Mouse (Mus musculus) ES-E14 (cell line): ENCODE measurements around the gene Zfp36l2. TPM values are rescaled to one million over a fixed set of nuclear protein-coding genes. Genes with fewer than 3 reads are reported as not detected.

ENCODE experiments used
- DNase-seq: peaks from one replicate; pipeline ENCODE4 v3.0.0-alpha.2; 2013; ENCODE audit warnings: low read depth, low spot score
- H3K27ac ChIP-seq: 2 replicates; pipeline ENCODE4 v1.5.1; 2012; ENCODE audit warnings: low read depth, mild to moderate bottlenecking, low read length, moderate library complexity, mixed read lengths; ENCODE audit not compliant: poor library complexity, insufficient read depth, severe bottlenecking
- H3K36me3 ChIP-seq: 2 replicates; pipeline ENCODE4 v1.6.1; 2012; ENCODE audit warnings: mild to moderate bottlenecking, low read length, moderate library complexity, mixed read lengths; ENCODE audit not compliant: control insufficient read depth, poor library complexity, insufficient read depth, severe bottlenecking
- H3K4me1 ChIP-seq, 2 experiments: fragments of 150-350 bp in 1 of 2; sonication (generic) in 1 of 2; 2 replicates each; pipeline ENCODE4 v1.6.1; 2012; ENCODE audit warnings: low read length in 2 of 2, mild to moderate bottlenecking in 1 of 2, mixed read lengths in 1 of 2; ENCODE audit not compliant: control insufficient read depth in 2 of 2, insufficient read depth in 2 of 2, poor library complexity in 1 of 2
- H3K4me3 ChIP-seq, 2 experiments: fragments of 150-350 bp in 1 of 2; sonication (generic) in 1 of 2; 2 replicates each; pipeline ENCODE4 v1.5.1; 2012; ENCODE audit warnings: low read length in 2 of 2, low read depth in 1 of 2, mild to moderate bottlenecking in 1 of 2, mixed read lengths in 1 of 2; ENCODE audit not compliant: insufficient read depth in 1 of 2, poor library complexity in 1 of 2, severe bottlenecking in 1 of 2
- H3K9ac ChIP-seq: 2 replicates; pipeline ENCODE4 v1.6.1; 2012; ENCODE audit warnings: low read depth, mild to moderate bottlenecking, low read length, mixed read lengths; ENCODE audit not compliant: poor library complexity, insufficient read depth, severe bottlenecking
- H3K9me3 ChIP-seq: fragments of 150-350 bp; sonication (generic); 2 replicates; pipeline ENCODE4 v1.6.1; 2012; ENCODE audit warnings: low read depth, mild to moderate bottlenecking, low read length; ENCODE audit not compliant: control insufficient read depth, insufficient read depth
- CHD2 ChIP-seq: IDR thresholded peaks from 2 replicates; pipeline ENCODE4 v1.6.1; 2014; ENCODE audit warnings: mild to moderate bottlenecking, low read depth, low read length, inconsistent platforms
- HCFC1 ChIP-seq: IDR thresholded peaks from 2 replicates; pipeline ENCODE4 v1.6.1; 2012; ENCODE audit warnings: low read length, inconsistent platforms, borderline replicate concordance; ENCODE audit not compliant: insufficient read depth
- MAFK ChIP-seq: IDR thresholded peaks from 2 replicates; pipeline ENCODE4 v1.6.1; 2014; ENCODE audit warnings: mild to moderate bottlenecking, low read depth, low read length, inconsistent platforms; ENCODE audit not compliant: insufficient read depth
- ZC3H11A ChIP-seq: IDR thresholded peaks from 2 replicates; pipeline ENCODE4 v1.6.1; 2012; ENCODE audit warnings: low read depth, mild to moderate bottlenecking, inconsistent platforms, low read length, borderline replicate concordance
- ZNF384 ChIP-seq: IDR thresholded peaks from 2 replicates; pipeline ENCODE4 v1.6.1; 2012; ENCODE audit warnings: low read depth, low read length, inconsistent platforms
- in situ Hi-C, 2 experiments: fragments of 600-800 bp; cut with MboI; formaldehyde crosslinking; loops; one replicate each; pipeline ENCODE4 v1.15.1; 2025; ENCODE audit warnings: low sequenced_read_pairs in 2 of 2, inconsistent platforms in 1 of 2; ENCODE audit not compliant: unreplicated experiment in 2 of 2
- total RNA-seq: library from RNA; depleted of rRNA; stranded (reverse); fragments of 300-350 nt; gene quantifications from 2 replicates; pipeline ENCODE4 v1.2.3, GENCODE M21; 2012

Zfp36l2 gene
- total RNA-seq, 1 experiment = 12.6 TPM

GRCm38 (mm10) chr17:84136669-84137392, 50.9 kb downstream of the Zfp36l2 start:
- H3K9me3 ChIP-seq = no peaks in the 10 kb centered on the region
- H3K4me1 ChIP-seq = peaks cover 4 to 6% of the 10 kb centered on the region in 2 experiments; a peak in 2 of 4 replicates
- H3K9ac ChIP-seq = no peak overlapping the region
- no peak for TF ChIP-seq HCFC1
- TF ChIP-seq CHD2 = no peak
- TF ChIP-seq MAFK = no peak
- TF ChIP-seq ZNF384 = no peak
- TF ChIP-seq ZC3H11A = no peak
- H3K27ac ChIP-seq = no peak overlapping the region
- in situ Hi-C loops = no loop called here
- no peak for DNase-seq
- H3K36me3 ChIP-seq = no peaks in the 10 kb centered on the region
- H3K4me3 ChIP-seq = no peak overlapping the region

DNA sequence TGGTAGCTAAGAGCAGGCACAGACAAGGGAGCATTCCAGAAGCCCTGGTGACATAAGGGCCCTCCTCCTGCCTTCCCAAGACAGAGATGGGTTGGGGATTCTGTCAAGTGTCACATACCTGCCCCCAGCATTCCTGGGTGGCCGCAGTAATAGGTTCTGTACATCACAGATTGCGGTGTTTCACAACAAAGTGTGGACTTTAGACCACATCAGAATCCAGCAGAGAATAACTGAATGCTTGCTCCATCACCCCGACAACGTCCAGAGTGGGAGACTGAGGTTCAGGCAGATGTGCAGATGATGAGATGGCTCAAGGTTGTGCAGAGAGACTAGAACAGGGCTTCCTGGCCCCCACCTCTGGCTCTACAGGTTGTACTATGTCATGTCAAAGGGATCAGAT, 51.5 kb downstream of the Zfp36l2 start:
- Histone ChIP-seq H3K9ac (no peak overlapping the region), H3K9me3 (no peaks in the 10 kb centered on the region), H3K4me3 (no peak overlapping the region), H3K27ac (no peak overlapping the region), H3K4me1 (peaks cover 4 to 6% of the 10 kb centered on the region in 2 experiments; a peak in 2 of 4 replicates), H3K36me3 (no peaks in the 10 kb centered on the region)
- TF ChIP-seq CHD2 = no peak
- TF ChIP-seq ZC3H11A = no peak
- no peak for TF ChIP-seq ZNF384
- no peak for TF ChIP-seq HCFC1
- TF ChIP-seq MAFK = no peak
- in situ Hi-C loops = no loop called here
- DNase-seq = no peak

- DNase-seq = no peak
- TF ChIP-seq ZC3H11A = no peak
- TF ChIP-seq MAFK = no peak
- TF ChIP-seq ZNF384 = no peak
- no peak for TF ChIP-seq HCFC1
- TF ChIP-seq CHD2 = no peak
- Histone ChIP-seq H3K27ac (no peak overlapping the region), H3K4me1 (peaks cover 2 to 3% of the 10 kb centered on the region in 2 experiments; a peak in 2 of 4 replicates), H3K9me3 (no peaks in the 10 kb centered on the region), H3K4me3 (no peak overlapping the region), H3K36me3 (no peaks in the 10 kb centered on the region), H3K9ac (no peak overlapping the region)
- in situ Hi-C loops = no loop called here
These were observed 52.5 kb downstream of the Zfp36l2 start for GRCm38 (mm10) chr17:84135243-84135642.
